Mouse (Mus musculus) layer of hippocampus, postnatal 25 days (tissue): Measurements from ENCODE around the gene Sf3a1. TPM values are rescaled to one million over a fixed set of nuclear protein-coding genes. Genes with fewer than 3 reads are reported as not detected.

Experiments
- DNase-seq, 2 experiments: peaks; one replicate each; pipeline ENCODE4 v3.0.0; 2022; ENCODE audit warnings: mixed read lengths in 2 of 2, low spot score in 1 of 2; ENCODE audit errors: extremely low spot score in 1 of 2
- total RNA-seq, 2 experiments: library from RNA; stranded (reverse); gene quantifications; 2 replicates each; pipeline ENCODE4 v1.2.3; 2021

The Sf3a1 gene
- total RNA-seq, 2 experiments from 2014 or later, result 68.8 to 69.2 TPM

GRCm38 (mm10) chr11:4134986-4135935, 24.9 kb upstream of the Sf3a1 start, which contains the start of gene Rnf215:
Gene Rnf215 (plus strand): TSS chr11:4135202.
- DNase-seq, result peak; percentile 86 to 95

- no peak for DNase-seq
These were observed 21.2 kb upstream of the Sf3a1 start for GRCm38 (mm10) chr11:4138964-4139363.

GRCm38 (mm10) chr11:4141505-4141904, 18.6 kb upstream of the Sf3a1 start:
- no peak for DNase-seq

GRCm38 (mm10) chr11:4142352-4142751, 17.8 kb upstream of the Sf3a1 start:
- no peak for DNase-seq

GRCm38 (mm10) chr11:4143281-4144062, 16.7 kb upstream of the Sf3a1 start:
- no peak for DNase-seq

GRCm38 (mm10) chr11:4146381-4146780, 13.8 kb upstream of the Sf3a1 start:
- DNase-seq, result no peak

GRCm38 (mm10) chr11:4147098-4147497, 13.1 kb upstream of the Sf3a1 start:
- DNase-seq, result no peak

- no peak for DNase-seq
These were observed 12.0 kb upstream of the Sf3a1 start for GRCm38 (mm10) chr11:4148120-4148519.

GRCm38 (mm10) chr11:4148536-4149156, 11.5 kb upstream of the Sf3a1 start:
- no peak for DNase-seq

- no peak for DNase-seq
These were observed 10.3 kb upstream of the Sf3a1 start for GRCm38 (mm10) chr11:4149886-4150285.

GRCm38 (mm10) chr11:4153694-4154093, 6.5 kb upstream of the Sf3a1 start:
- no peak for DNase-seq

- DNase-seq, result no peak
These were observed 4.5 kb upstream of the Sf3a1 start for GRCm38 (mm10) chr11:4155641-4156040.

- DNase-seq, result no peak
These were observed 1.5 kb upstream of the Sf3a1 start for GRCm38 (mm10) chr11:4158676-4159075.

GRCm38 (mm10) chr11:4160758-4161480, 769 bp downstream of the Sf3a1 start:
- DNase-seq, result no peak

- DNase-seq, result no peak
These were observed 4.6 kb downstream of the Sf3a1 start for GRCm38 (mm10) chr11:4164701-4165100.

- DNase-seq, result no peak
These were observed 6.4 kb downstream of the Sf3a1 start for GRCm38 (mm10) chr11:4166467-4167090.

GRCm38 (mm10) chr11:4174586-4174985, 14.4 kb downstream of the Sf3a1 start:
- DNase-seq, result peak in 1 of 2 experiments; percentile 45

- no peak for DNase-seq
These were observed 17.6 kb downstream of the Sf3a1 start for GRCm38 (mm10) chr11:4177716-4178115.

GRCm38 (mm10) chr11:4182061-4182460, 21.9 kb downstream of the Sf3a1 start:
- no peak for DNase-seq

- DNase-seq, result no peak
These were observed 23.4 kb downstream of the Sf3a1 start for GRCm38 (mm10) chr11:4183511-4183910.
